Mouse (Mus musculus) C2C12 (cell line): Measurements from ENCODE around the gene Tmem189. TPM values are rescaled to one million over a fixed set of nuclear protein-coding genes. Genes with fewer than 3 reads are reported as not detected.
A peak's percentile ranks its signal among the peaks of the same experiment; 100 is the strongest.

ENCODE experiments used
- H3K27me3 ChIP-seq: one replicate; pipeline ENCODE4 v1.6.1; 2011; ENCODE audit not compliant: control insufficient read depth, insufficient read depth, insufficient read length
- H3K36me3 ChIP-seq: one replicate; pipeline ENCODE4 v1.6.1; 2011; ENCODE audit not compliant: control insufficient read depth, insufficient read depth
- H3K4me3 ChIP-seq: one replicate; pipeline ENCODE4 v1.5.1; 2011; ENCODE audit warnings: mild to moderate bottlenecking, control low read depth; ENCODE audit not compliant: poor library complexity, insufficient read depth, severe bottlenecking
- H3K79me2 ChIP-seq: one replicate; pipeline ENCODE4 v1.6.1; 2011; ENCODE audit not compliant: control insufficient read depth, insufficient read depth
- H3K79me3 ChIP-seq: one replicate; pipeline ENCODE4 v1.6.1; 2011; ENCODE audit warnings: low read depth, control low read depth
- H3ac ChIP-seq: one replicate; pipeline ENCODE3; 2011; ENCODE audit warnings: low read depth; ENCODE audit not compliant: control insufficient read depth, insufficient read length
- CEBPB ChIP-seq: IDR thresholded peaks from one replicate; pipeline ENCODE4 v1.6.1; 2011; ENCODE audit warnings: low read depth, mild to moderate bottlenecking, control low read depth, moderate library complexity
- CTCF ChIP-seq: IDR thresholded peaks from one replicate; pipeline ENCODE4 v1.5.1; 2011; ENCODE audit not compliant: control insufficient read depth, insufficient read depth, insufficient read length
- FOSL1 ChIP-seq: IDR thresholded peaks from one replicate; pipeline ENCODE4 v1.8.0; 2011; ENCODE audit warnings: mild to moderate bottlenecking, low read length; ENCODE audit not compliant: poor library complexity, insufficient read depth, severe bottlenecking
- MAX ChIP-seq: IDR thresholded peaks from one replicate; pipeline ENCODE4 v1.6.1; 2011; ENCODE audit warnings: mild to moderate bottlenecking, control low read depth
- MYOD1 ChIP-seq: IDR thresholded peaks from one replicate; pipeline ENCODE4 v1.6.1; 2011; ENCODE audit warnings: low read depth; ENCODE audit not compliant: control insufficient read depth, insufficient read length
- MYOG ChIP-seq: IDR thresholded peaks from one replicate; pipeline ENCODE4 v1.6.1; 2011; ENCODE audit not compliant: control insufficient read depth, insufficient read length; ENCODE audit errors: extremely low read depth
- USF1 ChIP-seq: IDR thresholded peaks from one replicate; pipeline ENCODE4 v1.6.1; 2011; ENCODE audit warnings: low read depth, mild to moderate bottlenecking, control low read depth, moderate library complexity
- polyA plus RNA-seq: library from polyadenylated mRNA; unstranded; fragments of >200 nt; fragmentation: generic; extraction: Trizol; gene quantifications from one replicate; pipeline ENCODE4 v1.2.1, GENCODE M21; 2012; ENCODE audit warnings: missing spikeins

The Tmem189 gene
- polyA plus RNA-seq, 1 experiment = 34.5 TPM

GRCm38 (mm10) chr2:167659177-167659846 lies 30.3 kb downstream of the Tmem189 start:
- peaks cover 6% of the 10 kb centered on the region for H3K36me3 ChIP-seq
- H3K79me3 ChIP-seq = peaks cover 32% of the 10 kb centered on the region
- peaks cover 68% of the 10 kb centered on the region for H3K79me2 ChIP-seq
- H3K27me3 ChIP-seq = no peaks in the 10 kb centered on the region
- no peak overlapping the region for H3ac ChIP-seq
- TF ChIP-seq MYOG = no peak
- TF ChIP-seq MAX = no peak
- no peak for TF ChIP-seq CEBPB
- no peak for TF ChIP-seq FOSL1
- no peak for TF ChIP-seq USF1
- no peak for TF ChIP-seq MYOD1
- TF ChIP-seq CTCF = no peak
- peak overlapping the region; percentile 2 for H3K4me3 ChIP-seq

GRCm38 (mm10) chr2:167658712-167659111 lies 30.9 kb downstream of the Tmem189 start:
- Histone ChIP-seq H3K79me3 (peaks cover 32% of the 10 kb centered on the region), H3ac (no peak overlapping the region), H3K27me3 (no peaks in the 10 kb centered on the region), H3K4me3 (no peak overlapping the region), H3K36me3 (peaks cover 9% of the 10 kb centered on the region), H3K79me2 (peaks cover 72% of the 10 kb centered on the region)
- TF ChIP-seq CTCF (no peak), USF1 (no peak), MYOG (no peak), MYOD1 (no peak), CEBPB (no peak), FOSL1 (no peak), MAX (no peak)

GRCm38 (mm10) chr2:167657973-167658372 lies 31.6 kb downstream of the Tmem189 start:
- Histone ChIP-seq H3K4me3 (no peak overlapping the region), H3ac (no peak overlapping the region), H3K36me3 (peaks cover 16% of the 10 kb centered on the region), H3K27me3 (no peaks in the 10 kb centered on the region), H3K79me2 (peaks cover 72% of the 10 kb centered on the region), H3K79me3 (peaks cover 32% of the 10 kb centered on the region)
- no peak for TF ChIP-seq USF1
- TF ChIP-seq MYOG = no peak
- TF ChIP-seq MAX = no peak
- no peak for TF ChIP-seq CEBPB
- TF ChIP-seq MYOD1 = no peak
- no peak for TF ChIP-seq FOSL1
- no peak for TF ChIP-seq CTCF

GRCm38 (mm10) chr2:167656629-167657478 lies 32.8 kb downstream of the Tmem189 start:
- Histone ChIP-seq H3K27me3 (no peaks in the 10 kb centered on the region), H3K36me3 (peaks cover 23% of the 10 kb centered on the region), H3ac (no peak overlapping the region), H3K79me2 (peaks cover 72% of the 10 kb centered on the region), H3K79me3 (peaks cover 35% of the 10 kb centered on the region), H3K4me3 (no peak overlapping the region)
- no peak for TF ChIP-seq CEBPB
- no peak for TF ChIP-seq FOSL1
- TF ChIP-seq MYOD1 = no peak
- TF ChIP-seq USF1 = no peak

GRCm38 (mm10) chr2:167654911-167655600 lies 34.6 kb downstream of the Tmem189 start:
- TF ChIP-seq MYOG = no peak
- no peak for TF ChIP-seq MYOD1
- no peak for TF ChIP-seq USF1
- TF ChIP-seq CTCF = no peak
- TF ChIP-seq MAX = no peak
- no peak for TF ChIP-seq FOSL1
- no peak for TF ChIP-seq CEBPB
- H3K27me3 ChIP-seq = no peaks in the 10 kb centered on the region
- peaks cover 63% of the 10 kb centered on the region for H3K79me2 ChIP-seq
- no peak overlapping the region for H3ac ChIP-seq
- H3K79me3 ChIP-seq = peaks cover 24% of the 10 kb centered on the region
- H3K4me3 ChIP-seq = no peak overlapping the region
- H3K36me3 ChIP-seq = peaks cover 31% of the 10 kb centered on the region
